Mouse (Mus musculus): ENCODE measurements around the gene Crtc3. TPM values are rescaled to one million over a fixed set of nuclear protein-coding genes. Genes with fewer than 3 reads are reported as not detected.

Gene Crtc3
- total RNA-seq, 4 experiments from 2014 or later = 8.9 to 11.6 (median 11.4) TPM

DNA sequence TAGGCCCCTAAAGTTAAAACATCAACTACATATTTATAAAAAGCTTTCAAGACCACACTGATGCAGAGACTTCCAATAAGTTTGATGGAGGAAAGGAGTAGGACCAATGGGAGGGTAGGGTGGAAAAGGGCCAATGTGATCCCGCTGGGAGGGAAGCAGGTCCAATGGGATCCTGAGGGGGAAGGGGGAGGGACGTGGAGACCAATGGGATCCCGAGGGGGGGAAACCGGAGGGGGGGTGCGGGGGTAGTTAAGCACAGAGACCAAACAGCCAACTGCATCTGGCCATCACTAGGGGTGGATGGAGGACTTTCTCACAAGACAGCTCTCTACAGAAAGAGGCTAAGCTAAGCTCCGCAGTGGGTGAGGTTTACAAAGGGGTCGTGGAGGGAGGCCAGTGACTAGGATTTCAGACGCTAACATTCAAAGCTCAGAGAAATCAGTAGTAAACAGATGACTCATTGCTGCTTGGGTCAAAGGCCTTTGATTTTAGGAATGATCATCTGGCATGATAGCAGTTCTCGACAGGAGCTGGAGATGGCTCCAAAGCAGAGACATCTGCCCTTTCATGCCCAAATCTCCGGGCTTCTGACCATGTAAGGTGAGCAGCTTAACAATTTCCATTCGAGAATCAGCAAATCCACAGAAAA, 83.6 kb downstream of the Crtc3 start:
- no peak for DNase-seq (ENCODE audit: low spot score in 2 of 2)

GRCm38 (mm10) chr7:80602574-80602973, 86.1 kb downstream of the Crtc3 start:
- DNase-seq (ENCODE audit: low spot score in 2 of 2) = no peak

DNA sequence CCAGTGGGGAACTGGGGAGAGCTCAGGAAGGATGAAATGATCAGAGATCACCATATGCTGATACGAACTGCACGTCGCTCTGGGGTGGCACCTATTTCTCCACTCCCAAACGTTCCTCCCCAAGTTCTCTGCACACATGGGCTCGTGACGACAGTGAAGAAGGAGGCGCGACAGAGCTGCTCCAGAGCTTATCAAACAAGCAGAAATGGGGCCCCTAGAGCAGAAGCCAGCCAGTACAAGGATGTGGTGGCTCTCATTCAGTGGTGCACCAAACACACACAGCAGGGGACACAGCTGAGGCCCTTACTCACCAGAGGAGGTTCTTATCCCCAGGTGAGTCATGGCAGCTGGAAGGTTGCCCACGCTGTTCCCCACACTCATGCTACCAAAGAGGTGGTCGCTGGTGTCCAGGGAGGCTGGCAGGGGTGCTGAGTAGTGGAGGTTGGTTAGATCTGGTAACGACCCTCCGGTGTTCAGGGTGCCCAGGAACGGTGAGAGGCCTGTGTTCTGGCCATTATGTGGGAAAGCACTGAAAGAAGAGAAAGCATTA, 90.2 kb downstream of the Crtc3 start:
- DNase-seq (ENCODE audit: low spot score in 2 of 2) = no peak

- no peak for DNase-seq (ENCODE audit: low spot score in 2 of 2)
Observed at GRCm38 (mm10) chr7:80597900-80598299, 90.8 kb downstream of the Crtc3 start.

GRCm38 (mm10) chr7:80589054-80589746, 99.5 kb downstream of the Crtc3 start:
- DNase-seq (ENCODE audit: low spot score in 2 of 2) = peak; percentile 41 to 71

GRCm38 (mm10) chr7:80587684-80588083, 101.0 kb downstream of the Crtc3 start:
- no peak for DNase-seq (ENCODE audit: low spot score in 2 of 2)

- DNase-seq (ENCODE audit: low spot score in 2 of 2) = no peak
Observed at GRCm38 (mm10) chr7:80586681-80587660, 101.7 kb downstream of the Crtc3 start.

DNA sequence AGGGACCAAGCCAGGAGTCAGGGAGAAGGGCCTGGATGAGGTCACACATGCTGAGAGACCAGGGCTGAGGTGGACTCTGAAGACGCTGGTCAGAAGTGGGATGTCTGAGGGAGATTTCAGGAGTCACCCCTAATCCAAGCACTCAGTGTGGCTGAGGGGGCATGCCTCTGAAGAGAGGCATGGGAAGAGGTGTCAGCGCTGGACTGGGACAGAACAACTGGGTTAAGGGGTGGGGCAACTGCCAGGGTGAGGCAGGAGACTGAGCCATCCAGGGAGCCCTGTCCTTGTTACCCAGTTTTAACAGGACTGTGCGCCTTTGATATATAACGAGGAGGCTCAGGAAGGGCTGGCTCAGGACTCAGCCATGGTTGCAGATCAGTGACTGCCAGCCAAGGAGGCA, 102.5 kb downstream of the Crtc3 start:
- DNase-seq (ENCODE audit: low spot score in 2 of 2) = no peak

GRCm38 (mm10) chr7:80585380-80585779, 103.3 kb downstream of the Crtc3 start:
- DNase-seq (ENCODE audit: low spot score in 2 of 2) = no peak

GRCm38 (mm10) chr7:80583981-80584380, 104.7 kb downstream of the Crtc3 start:
- no peak for DNase-seq (ENCODE audit: low spot score in 2 of 2)

DNA sequence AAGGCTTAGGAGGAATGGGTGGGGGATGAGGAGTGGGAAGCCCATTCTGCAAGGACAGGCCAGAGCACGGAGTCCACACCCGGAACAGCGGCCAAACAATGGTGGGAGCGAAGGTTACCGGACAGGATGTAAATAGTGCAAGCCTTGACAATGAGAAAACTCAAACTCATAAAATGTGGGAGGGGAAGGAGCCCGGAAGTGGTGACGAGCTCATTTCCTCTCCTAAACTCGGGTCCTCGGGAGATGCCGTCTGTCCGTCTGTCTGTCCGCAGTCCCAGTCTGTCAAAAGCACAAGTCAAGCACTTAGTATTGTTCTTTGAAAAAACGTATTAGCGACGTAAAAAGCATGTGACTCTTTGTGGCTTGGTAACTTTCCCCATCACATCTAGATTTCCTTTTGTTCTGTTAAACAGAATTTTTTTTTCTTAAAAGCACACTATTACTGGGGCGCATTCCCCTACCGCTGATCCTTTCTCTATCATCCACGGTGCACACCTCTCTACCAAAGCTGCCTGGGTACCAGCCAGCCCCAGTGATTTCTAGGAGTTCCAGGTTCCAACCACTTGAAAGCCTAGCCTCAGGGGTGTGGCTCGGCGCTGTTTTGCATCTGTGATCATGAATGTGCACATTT, 105.7 kb downstream of the Crtc3 start:
- DNase-seq (ENCODE audit: low spot score in 2 of 2) = no peak

DNA sequence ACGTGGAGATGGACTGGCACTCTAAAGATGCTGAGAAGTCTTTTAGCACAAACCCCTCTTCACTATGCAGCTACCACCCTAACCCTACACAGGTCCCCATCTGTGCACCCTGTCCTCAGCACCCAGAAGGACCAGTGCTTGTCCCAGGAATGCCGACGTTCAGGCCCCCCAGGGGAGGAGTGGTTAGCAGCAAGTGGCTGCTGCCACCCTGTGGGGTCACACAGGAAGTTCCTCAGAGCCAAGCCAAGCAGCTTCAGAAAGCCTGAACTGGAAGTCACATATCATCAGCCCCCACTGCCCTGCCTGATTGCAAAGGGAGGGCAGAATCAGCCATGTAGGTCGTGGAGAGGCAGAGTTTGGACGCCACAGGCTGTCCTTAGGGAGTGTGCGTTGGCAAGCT, 108.3 kb downstream of the Crtc3 start:
- no peak for DNase-seq (ENCODE audit: low spot score in 2 of 2)

GRCm38 (mm10) chr7:80577417-80577980, 111.2 kb downstream of the Crtc3 start:
- DNase-seq (ENCODE audit: low spot score in 2 of 2) = no peak

DNA sequence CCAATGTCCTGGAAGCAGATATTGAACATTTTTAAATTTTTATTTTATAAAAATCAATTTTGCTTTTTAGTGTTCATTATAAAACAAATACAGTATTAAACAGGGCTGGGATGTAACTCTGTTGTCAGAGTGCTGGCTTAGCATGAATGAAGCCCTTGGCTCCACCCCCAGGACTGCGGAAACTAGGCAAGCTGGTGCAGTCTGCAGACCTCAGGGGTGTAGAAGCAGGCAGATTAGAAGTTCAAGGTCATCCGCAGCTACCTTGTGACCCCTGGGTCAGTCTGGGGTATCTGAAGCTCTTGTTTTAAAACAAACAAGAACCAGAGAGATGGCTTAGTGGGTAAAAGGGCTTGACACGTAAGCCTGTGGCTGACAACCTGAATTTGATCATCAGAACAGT, 112.1 kb downstream of the Crtc3 start:
- DNase-seq (ENCODE audit: low spot score in 2 of 2) = no peak

DNA sequence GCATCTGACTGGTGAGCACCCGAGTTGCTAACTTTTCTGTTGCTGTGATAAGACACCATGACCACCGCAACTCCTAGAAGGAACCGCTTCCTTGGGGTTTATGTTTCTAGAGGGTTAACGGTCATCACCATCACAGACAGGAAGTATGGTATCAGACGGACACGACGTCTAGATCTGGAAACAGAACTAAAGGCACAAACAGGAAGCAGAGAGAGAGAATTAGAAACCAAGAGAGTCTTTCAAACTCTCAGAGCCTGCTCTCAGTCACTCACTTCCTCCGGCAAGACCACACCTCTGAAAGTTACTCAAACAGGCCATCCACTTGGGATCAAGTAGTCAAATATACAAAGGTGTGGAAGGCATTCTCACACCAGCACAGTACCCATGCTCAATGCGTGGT, 112.9 kb downstream of the Crtc3 start:
- DNase-seq (ENCODE audit: low spot score in 2 of 2) = no peak

- no peak for DNase-seq (ENCODE audit: low spot score in 2 of 2)
Observed at GRCm38 (mm10) chr7:80573076-80573475, 115.6 kb downstream of the Crtc3 start.

- DNase-seq (ENCODE audit: low spot score in 2 of 2) = no peak
Observed at GRCm38 (mm10) chr7:80567982-80568381, 120.7 kb downstream of the Crtc3 start.

DNA sequence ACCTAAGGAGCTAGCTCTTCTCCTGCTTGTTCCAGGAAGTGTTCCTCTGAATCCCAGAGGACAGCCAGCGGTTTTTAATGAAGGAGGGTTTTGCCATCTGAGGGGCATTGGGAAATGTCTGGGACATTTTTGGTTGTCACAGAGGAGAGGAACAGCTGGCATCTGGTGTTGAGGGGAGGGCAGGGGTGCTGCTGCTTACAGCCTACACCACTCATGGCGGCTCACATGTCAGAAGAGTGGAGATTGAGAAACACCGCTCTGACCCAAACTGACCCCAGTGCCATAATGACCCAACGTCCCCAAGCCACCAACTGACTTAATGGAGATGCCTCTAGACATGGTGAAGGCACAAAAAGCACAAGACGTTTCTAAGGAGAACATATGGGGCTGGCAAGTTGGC, 126.7 kb downstream of the Crtc3 start:
- no peak for DNase-seq (ENCODE audit: low spot score in 2 of 2)

DNA sequence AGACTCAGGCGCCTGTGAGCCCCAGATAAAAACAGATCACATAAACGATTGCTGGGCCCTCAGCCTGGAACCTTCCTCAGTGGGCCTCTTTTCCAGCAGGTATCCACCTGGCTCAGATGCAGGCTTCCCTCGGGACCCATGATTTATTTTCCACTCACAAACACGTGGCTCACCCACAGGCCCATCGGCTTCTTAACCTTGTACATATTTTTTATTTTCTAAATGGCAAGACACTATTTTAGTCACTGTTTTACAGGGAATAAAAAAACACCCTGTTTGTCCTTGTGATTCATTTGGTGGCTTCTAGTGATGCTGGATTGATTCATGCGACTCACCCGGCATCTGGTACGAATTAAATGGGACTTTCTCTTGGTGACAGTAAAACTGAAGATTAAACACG, 127.4 kb downstream of the Crtc3 start:
- DNase-seq (ENCODE audit: low spot score in 2 of 2) = no peak

- DNase-seq (ENCODE audit: low spot score in 2 of 2) = no peak
Observed at GRCm38 (mm10) chr7:80558572-80558971, 130.1 kb downstream of the Crtc3 start.

DNA sequence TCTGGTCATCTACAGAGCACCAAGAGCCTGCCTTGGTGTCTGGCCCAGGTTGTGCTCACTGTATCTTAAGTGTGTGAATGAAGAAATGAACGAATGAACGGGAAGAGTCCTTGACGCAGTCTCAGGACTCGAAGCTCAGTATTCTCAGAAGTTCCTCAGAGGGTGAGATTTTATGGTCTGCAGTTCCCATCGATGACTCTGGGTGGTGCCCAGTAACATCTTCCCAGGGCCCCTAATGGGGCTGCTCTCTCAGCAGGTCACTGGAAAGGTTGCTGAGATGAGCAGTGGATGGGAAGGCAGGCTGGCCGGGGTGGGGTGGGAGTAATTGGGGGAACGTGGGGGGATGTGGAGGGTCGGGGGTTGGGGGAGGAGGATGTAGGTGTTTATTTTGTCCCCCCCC, 130.6 kb downstream of the Crtc3 start:
- no peak for DNase-seq (ENCODE audit: low spot score in 2 of 2)

All from gastrocnemius, adult 8-10 months (tissue).